Mouse (Mus musculus): Measurements from ENCODE around the gene Krt26.

Krt26 gene

DNA sequence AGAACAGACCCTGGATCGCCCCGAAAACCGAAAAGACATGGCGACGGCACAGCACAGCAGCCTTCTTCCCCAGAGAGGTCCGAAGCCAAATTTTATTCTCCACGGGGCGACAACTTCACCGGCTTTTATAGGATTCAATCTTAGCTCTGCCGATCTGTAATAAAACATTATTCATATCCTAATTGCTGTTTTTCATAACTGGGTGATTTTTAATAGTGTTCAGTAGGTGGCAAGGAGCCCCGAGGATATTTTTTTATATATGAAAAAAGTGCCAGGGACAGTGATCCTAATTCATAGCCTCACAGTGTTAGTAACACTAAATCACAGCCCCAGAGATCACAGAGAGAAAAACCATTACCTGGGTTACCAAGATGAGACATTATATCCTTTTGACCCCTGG lies at the start of gene Krt26:
Krt26 (minus strand) TSS at position 101 of the 400 bp plus-strand sequence.
- no peak for DNase-seq (ENCODE audit: low spot score)

DNA sequence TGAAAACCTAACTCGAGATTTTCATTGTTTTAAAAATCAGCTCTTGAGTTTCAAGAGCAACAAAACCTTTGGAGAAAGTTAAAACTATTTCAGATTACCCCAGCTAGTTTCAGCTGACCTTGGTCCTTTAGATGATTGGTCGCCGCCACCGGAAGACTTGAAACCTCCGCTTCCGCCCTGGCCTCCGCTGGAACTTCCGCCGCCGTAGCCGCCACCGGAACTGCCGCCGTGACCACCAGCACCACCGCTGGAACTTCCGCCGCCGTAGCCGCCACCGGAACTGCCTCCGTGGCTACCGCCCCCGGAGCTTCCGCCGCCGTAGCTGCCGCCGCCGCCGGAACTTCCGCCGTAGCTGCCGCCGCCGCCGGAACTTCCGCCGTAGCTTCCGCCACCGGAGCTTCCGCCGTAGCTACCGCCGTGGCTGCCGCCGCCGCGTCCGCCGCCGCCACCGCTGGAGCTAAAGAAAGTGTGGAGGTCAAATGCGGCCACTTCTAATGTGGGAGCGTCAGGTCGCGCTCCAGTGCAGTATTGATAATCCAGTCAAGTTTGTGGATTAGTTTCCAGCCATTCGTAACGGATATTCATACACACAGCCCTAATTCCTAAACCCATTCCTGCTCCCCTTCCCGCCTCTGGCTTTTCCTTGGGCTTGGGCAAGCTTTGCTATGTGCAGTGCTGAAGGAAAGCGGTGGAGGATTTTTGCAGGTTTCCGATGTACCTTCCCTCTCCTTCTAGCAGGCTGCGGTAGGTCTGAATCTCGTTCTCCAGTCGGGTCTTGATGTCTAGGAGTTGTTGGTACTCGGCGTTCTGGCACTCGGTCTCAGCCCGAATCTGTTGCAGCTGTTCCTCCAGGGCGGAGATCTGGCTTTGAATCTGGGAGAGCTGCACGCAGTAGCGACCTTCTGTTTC lies 48.3 kb upstream of the Krt26 start:
- DNase-seq (ENCODE audit: low spot score) = peak; percentile 53

DNA sequence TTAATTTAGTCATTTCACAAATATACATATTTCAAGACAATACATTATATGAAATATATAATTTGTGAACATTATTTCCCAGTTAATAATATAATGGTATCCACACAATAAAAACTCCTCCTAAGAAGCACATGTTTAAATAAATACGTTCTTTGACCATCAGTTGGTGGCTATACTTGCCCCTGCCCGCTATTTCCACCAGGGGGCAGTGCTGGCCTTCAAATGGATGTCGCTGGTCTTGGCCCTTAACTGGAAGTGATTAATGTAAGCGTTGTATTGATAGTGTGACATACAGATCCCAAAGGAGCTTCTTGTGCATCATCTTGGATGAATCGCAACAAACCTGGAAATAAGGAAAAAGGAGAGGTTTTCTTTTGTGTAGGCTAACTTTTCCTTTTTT lies 41.8 kb upstream of the Krt26 start:
- DNase-seq (ENCODE audit: low spot score) = peak; percentile 49

DNA sequence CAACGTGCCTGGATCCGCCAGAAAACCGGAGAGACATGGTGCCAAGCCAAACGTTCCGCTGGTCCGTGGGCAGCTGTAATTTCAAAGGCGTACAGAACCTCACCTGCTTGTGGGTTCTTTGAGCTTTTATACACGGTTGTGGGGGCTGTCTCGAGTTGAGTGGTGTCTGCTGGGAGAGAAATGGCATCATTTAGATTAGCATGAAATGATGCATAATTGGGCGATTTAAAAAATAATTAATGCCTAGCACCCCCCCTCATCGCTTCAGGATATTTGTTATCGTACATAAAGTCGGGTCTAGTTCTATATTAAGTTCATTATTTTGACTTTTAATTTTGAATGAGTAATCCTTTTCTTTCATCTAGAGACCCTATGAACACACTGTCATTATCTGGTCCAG lies 37.0 kb upstream of the Krt26 start, which contains the start of gene Krt28:
Krt28 (minus strand) TSS at position 101 of the 400 bp plus-strand sequence.
- DNase-seq (ENCODE audit: low spot score) = no peak

DNA sequence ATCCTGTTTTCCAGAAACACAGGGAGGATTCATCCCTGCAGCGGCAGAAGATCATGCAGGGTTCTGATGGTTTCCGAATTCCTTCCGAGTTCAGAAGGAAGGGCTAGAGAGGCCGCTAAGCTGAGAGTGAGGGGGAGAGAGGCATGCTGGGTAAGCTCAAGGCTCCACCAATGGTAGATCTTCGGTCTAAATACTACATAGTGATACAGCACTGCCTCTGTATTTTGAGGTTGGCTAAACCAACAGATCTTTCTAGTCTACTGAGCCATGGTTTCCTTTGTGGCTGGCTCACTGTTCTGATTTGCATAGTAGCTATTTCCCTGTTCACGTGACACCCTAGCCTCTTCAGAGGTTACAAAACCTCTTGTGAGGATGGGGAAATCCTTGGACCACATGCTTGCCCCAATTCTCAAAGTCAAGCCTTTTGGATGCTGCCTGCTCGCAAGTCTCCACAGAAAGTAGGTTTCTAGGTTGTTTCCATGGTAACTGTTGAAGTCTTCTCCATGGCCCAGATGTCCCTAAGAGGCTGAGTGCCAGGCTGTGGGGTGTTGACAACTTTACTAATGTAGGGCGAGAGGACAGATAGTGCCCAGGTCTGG lies 32.2 kb upstream of the Krt26 start:
- no peak for DNase-seq (ENCODE audit: low spot score)

DNA sequence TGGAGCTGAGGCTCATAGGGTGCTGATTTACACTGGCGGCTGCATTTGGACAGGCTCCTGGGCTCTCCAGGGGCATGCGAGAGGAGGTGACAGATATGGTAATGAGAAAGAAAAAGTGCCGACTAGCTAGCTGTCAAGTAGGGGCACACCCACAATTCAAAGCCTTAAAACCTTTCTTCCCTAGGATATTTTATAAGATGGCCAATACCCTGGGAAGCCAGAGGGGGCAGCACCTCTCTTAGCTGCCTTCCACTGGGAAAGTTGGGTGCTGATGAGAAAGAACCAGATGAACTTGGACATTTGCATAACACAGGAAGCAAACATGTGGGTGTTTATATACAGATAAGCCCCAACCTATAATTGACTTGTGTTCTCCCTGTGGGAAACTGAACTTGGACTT lies 31.5 kb upstream of the Krt26 start:
- no peak for DNase-seq (ENCODE audit: low spot score)

DNA sequence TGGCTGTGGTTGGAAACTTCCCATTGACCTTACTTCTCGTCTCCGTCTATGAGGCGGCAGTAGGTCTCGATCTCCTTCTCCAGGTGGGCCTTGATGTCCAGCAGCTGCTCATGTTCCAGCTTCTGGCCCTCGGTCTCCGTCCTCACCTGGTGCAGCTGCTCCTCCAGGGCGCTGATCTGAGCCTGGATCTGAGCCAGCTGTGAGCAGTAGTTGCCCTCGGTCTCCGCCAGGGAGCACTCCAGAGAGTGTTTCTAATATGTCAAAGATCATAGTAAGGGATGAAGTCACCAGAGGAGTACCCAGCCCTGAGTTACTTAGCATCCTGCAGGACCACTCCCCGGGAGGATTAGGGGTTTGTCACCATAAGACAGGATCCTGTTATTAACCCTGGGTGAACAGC lies 29.0 kb upstream of the Krt26 start:
- no peak for DNase-seq (ENCODE audit: low spot score)

DNA sequence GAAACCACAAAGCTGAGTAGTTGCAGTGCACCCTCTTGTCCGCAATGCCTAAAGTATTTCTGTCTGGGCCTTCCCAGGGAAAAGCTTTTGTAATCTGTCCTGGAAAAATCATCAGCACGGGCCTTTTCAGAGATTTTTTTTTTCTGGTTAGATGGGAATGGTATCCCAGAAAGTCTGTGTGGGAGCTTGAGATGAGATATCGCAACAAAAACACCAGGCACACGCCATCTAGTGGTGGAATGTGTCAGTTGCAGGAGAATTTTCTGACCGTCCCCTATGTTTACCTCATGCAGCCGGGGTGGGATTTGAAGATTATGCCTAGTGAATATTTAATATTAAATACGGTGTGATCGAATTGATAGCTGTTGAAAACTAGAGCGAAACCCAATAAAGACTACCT lies 26.6 kb upstream of the Krt26 start:
- DNase-seq (ENCODE audit: low spot score) = no peak

DNA sequence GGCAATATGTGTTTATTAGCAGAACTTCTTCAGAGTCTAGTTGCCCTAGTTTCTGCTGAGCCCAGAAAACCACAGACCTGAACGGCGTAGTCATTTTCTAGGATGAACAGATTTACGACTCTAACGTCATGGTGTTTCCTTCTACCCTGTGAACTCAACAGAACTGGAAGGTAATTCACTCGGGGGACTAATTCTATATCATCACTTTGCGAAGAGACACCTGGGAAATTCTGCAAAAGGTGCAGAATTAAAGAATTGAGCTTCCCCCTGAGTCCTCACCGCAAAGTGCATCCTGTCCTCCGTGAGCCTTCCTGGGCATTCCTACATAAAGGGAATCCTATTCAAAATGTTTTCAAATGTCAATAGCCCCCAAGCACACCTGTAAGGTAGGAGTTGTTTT lies 23.7 kb upstream of the Krt26 start:
- DNase-seq (ENCODE audit: low spot score) = no peak

DNA sequence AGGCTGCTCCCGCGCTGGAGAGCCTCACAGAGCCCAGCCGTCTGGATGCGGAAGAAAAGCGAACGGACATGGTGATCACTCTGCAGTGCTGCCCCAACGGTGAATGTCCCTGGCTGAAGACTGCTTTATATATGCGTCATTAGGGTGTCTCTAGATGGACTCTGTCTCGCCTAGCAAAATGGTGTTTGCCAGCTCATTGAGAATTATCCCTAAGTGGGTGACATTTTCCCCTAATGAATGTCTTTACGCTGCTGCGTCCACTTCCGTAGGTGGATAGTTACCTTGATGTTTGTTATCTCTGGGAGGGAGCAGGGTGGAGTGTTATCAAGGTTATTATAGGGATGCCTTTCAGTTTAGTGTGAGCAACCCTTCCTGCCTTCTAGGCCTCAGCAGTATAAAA lies 13.2 kb upstream of the Krt26 start, which contains the start of gene Krt27:
Krt27 (minus strand) TSS at position 101 of the 400 bp plus-strand sequence.
- no peak for DNase-seq (ENCODE audit: low spot score)

DNA sequence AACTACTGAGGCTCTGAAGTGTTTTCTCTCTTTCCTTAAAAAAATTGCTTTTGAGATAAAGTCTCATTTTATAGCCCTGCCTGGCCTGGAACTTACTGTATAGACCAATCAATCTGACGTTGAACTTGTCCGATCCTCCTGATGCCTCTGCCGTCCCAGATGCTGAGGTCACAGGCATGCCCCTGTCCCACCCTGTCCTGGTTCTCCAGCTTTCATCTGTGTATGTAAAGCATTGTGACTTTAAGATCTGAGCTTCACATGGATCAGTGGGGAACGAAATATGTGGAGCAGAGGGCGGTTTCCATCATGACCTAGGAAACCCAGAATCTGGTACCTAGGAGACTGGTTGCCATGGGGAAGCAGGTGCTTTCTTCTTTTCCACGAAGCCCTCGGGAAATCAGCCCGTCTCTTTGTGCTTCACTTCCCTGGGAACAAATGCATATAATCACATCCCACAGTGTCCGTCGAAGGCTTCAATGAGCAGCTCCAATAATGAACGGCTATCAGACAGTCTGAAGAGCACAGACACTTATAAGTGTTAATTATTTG lies 1.6 kb upstream of the Krt26 start:
- DNase-seq (ENCODE audit: low spot score) = no peak

DNA sequence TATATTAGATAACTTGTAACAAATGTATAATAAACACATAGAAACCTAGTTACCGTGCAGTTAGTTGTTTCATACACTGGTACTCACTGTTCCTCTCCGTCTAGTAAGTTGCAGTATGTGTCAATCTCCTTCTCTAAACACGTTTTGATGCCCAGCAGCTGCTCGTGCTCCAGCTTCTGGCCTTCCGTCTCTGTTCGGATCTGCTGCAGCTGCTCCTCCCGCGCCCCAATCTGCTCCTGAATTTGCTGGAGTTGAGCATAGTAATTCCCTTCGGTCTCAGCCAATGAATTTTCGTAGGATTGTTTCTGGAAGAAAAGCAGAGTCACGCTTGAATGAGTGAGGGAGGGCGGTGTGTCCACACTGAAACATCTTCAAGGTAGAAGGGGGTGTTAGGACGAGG lies 4.3 kb downstream of the Krt26 start:
- DNase-seq (ENCODE audit: low spot score) = no peak

DNA sequence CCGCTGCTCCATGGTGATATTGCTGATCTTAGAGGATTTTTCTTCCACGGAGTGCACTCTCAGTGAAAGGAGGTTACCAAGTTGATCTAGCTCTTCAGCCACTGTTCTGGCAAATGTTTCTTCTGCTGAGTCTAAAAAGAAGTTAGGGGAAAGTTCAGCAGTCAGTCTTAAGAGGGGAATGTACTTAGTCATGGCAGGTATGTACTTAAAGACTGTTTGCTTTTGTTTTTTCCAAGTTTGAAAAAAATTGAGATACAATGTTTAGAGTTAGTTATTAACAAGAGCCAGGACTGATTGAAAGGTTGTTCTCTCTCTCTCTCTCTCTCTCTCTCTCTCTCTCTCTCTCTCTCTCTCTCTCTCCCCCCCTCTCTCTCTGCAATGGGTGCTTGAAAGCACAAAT lies 8.1 kb downstream of the Krt26 start:
- no peak for DNase-seq (ENCODE audit: low spot score)

DNA sequence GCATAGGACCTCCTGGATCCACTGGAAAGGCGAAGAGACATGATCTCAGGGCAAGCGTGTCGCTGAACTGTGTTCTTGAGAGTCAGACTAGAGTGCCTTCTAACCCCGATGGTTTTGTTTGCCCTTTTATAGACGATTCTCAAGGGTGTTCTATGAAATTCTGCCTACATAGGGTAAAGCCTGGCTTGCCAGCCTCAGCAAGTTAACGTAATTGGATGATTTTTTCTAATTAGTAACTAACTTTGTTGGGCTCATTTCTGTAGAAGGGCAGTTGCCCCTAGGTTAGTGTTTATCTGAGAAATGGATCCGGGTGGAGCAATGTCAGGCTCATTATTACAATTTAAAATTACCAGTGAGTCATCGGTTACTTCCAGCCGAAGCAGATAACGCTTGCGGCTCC lies 14.9 kb downstream of the Krt26 start, which contains the start of gene Krt25:
Krt25 (minus strand) TSS at position 101 of the 400 bp plus-strand sequence.
- no peak for DNase-seq (ENCODE audit: low spot score)

DNA sequence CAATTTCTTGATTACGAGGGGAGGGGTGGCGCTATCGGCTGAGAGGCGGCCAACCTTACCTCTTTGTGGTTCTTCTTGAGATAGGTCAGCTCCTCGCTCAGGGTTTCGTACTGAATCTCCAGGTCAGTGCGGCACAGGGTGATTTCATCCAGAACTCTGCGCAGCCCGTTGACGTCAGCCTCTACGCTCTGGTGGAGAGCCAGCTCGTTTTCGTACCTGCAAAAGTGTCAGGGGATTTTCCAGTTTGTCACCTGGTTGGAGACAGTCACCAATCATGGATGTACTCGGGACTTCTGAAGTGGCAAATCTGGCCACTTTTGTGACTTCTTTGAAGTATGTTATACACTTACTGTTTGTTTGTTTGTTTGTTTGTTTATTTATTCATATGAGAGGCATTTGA lies 16.7 kb downstream of the Krt26 start:
- no peak for DNase-seq (ENCODE audit: low spot score)

DNA sequence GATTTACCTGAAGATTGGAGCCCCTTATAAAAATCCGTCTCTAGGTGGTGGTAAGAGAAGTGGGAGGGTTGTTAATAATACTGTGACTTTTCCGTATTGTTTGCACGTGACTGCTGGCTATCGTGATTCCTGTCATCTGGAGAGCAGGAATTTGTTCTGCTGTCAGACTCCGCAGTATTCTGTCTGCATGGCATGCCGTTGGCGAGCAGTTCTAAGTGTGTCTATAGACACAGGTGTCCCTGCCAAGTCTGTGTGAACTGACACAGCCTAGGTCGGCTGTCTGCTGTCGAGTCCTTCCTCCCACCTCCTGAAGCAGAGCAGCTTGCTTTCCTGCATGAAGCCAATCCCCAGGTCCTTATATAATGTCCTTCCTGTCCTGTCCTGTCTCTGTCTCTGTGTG lies 18.6 kb downstream of the Krt26 start:
- no peak for DNase-seq (ENCODE audit: low spot score)

DNA sequence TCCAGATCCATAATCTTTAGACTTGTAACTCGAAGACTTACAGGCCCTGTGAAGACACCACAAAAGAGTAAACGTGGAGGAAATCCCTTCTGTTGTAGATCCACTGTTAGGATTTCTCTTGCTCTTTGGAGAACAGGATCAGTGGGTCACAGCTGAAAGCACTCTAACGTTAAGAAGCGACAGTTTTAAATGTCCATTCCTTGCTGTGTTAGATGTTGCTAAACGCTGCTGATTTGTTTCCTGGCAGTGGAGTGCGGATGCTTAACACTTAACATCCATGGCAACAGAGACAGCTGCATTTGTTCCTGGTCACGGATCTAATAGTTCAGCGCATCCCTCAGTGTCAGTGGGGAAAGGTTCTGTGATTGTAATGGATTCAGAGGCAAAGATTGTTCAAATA lies 21.2 kb downstream of the Krt26 start:
- DNase-seq (ENCODE audit: low spot score) = no peak

DNA sequence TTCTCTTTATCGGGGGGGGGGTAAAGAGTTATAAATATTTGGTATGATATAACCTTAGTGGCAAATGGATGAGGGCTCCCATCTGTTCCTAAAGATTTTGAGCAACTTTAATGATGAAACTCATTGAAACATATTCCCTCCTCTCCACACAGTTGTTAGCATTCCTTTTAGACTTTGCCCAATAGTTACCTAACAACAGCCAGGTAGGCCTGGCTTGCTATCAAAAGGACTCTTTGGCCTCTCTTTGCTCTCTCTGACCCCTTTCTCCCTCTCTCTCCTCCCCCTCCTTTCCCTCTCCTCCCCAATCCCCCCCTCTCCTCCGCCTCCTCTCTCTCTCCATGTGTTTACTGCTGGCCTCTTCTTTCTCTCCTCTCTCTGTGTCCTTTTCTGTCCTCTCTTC lies 23.2 kb downstream of the Krt26 start:
- no peak for DNase-seq (ENCODE audit: low spot score)

DNA sequence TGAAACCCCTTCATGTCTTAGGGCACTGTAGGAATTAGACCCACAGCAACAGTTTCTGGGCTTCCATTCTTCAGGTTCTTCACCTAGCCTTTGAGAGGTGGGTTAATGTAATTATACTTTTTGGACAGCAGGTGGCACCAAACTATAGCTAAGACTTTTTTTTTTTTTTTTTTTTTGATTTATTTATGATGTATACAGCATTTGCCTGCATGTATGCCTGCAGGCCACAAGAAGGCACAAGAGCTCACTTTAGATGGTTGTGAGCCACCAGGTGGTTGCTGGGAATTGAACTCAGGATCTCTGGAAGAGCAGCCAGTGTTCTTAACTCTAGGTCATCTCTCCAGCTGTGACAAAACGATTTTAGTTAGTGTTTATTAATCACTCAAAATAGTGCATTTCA lies 26.9 kb downstream of the Krt26 start:
- no peak for DNase-seq (ENCODE audit: low spot score)

DNA sequence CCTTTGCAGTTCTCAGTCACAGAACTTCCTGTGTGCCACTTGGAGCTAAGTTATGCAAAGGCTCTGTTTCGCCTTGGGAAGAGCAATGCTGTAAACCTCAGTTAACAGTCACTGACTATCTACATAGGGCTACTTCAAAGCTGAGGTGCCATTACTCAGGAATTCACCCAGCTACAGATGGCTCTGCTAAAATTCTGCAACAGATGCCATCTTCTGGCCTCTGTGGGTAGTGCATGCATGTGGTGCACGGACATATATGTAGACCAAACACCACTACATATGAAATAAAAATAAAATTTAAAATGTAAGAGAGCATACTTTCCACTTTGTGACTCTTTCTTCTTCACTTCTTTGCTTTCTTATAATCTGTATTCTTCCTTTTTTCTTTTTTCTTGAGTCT lies 30.2 kb downstream of the Krt26 start:
- peak; percentile 48 for DNase-seq (ENCODE audit: low spot score)

DNA sequence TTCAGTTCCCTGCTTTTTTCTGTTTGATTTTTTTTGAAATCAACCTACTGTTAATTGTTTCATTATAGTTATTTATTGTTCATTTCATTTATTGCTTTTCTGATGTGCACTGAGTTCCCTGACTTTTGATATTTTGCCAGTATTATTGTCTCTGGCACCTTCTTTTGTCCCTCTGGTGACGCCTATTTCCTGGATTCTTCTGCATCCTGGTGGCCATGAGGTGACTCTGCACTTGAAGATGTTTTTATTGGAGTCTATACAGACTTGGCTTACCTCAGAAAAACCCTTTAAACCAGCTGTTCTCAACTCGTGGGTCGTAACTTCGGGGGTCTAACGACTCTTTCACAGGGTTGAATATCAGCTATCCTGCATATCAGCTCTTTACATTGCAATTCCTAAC lies 42.7 kb downstream of the Krt26 start:
- DNase-seq (ENCODE audit: low spot score) = no peak

DNA sequence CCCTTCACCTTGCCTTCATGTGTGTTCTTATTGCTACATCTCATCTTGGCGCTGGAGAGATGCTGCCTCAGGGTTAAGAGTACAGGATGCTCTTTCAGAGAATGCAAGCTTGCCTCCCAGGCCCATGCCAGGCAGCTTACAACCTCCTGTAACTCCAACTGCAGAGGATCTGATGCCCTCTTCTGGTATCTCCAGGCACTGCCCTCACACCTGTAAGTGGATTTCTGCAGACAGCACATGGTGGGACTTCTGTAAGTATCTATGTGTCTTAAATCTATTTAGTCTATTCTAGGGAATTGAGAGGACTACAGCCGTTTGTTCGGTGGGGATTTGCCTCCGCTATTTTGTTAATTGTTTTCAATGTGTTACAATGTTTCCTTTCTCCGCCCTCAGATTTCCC lies 44.9 kb downstream of the Krt26 start:
- DNase-seq (ENCODE audit: low spot score) = peak; percentile 24

DNA sequence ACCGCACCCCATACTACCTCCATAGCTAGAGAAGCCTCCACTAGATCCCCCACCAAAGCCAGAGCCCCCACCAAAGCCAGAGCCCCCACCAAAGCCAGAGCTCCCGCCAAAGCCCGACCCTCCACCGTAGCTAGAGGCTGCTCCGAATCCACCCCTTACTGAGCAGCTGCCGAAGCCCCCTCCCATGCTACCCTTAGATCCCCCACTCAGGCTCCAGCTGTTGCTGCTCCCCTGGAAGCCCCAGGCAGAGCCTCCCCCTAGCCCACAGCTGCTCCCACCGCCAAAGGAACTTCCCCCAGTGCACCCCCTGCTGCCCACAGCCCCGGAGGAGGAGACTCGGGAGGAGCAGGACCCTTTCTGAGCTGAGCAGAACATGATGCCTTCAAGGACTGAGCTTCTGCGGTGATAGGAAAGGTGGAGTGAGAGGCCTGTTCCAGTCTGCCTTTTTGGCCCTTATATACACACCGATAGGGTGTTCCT lies 52.9 kb downstream of the Krt26 start, which contains the start of gene Krt24:
Krt24 (minus strand) TSS at position 430 of the 480 bp plus-strand sequence.
- DNase-seq (ENCODE audit: low spot score) = no peak
